Mouse (Mus musculus) megakaryocyte, adult 5-6 weeks (primary cell): ENCODE data around the gene Eif5. TPM values are rescaled to one million over a fixed set of nuclear protein-coding genes. Genes with fewer than 3 reads are reported as not detected.
"Not testable (repeated sequence)": the region's sequence is repeated elsewhere in the genome, so short reads cannot be mapped to it uniquely, and the experiment has no call there.

Source experiments
- ATAC-seq: 2 replicates; pipeline ENCODE4 v1.8.0; 2016; ENCODE audit warnings: mild to moderate bottlenecking, inconsistent platforms; ENCODE audit not compliant: poor library complexity, severe bottlenecking
- total RNA-seq, 2 experiments: library from RNA; stranded (forward) in 1 of 2; stranded (reverse) in 1 of 2; fragments of 153-499, 151-499 nt in 1 of 2; fragments of 221-1000, 200-1000 nt in 1 of 2; gene quantifications; 2 replicates each; pipeline versions ENCODE4 v1.2.3 to v1.2.4; 2015 to 2017

Gene Eif5
- total RNA-seq, 2 experiments from 2014 or later = 203 to 299 TPM

DNA sequence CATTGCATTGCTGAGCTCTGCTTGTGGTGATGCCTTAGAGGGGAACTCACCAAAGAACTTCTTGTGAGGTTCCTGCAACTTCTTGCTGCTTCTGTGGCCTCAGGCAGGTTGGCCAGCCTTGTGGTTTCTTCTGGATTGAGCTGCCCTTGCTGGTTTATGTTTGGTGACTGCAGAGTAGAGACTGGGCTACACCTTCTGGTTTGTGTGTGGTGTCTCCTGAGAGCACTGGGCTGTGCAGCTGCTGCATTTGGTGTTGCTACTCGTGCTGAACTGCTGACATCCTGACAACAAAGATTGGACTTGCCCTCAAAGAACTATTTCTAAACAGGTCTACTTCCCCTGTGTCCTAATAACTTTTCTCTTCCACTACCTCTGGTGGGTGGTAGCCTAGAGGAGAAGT lies 13.3 kb upstream of the Eif5 start:
- ATAC-seq = peak; percentile 50

- ATAC-seq = peak; percentile 90
These were observed 12.9 kb upstream of the Eif5 start for GRCm38 (mm10) chr12:111524883-111525282.

GRCm38 (mm10) chr12:111527643-111528281 lies 10.1 kb upstream of the Eif5 start:
- no peak for ATAC-seq

GRCm38 (mm10) chr12:111529192-111529591 lies 8.6 kb upstream of the Eif5 start:
- no peak for ATAC-seq

GRCm38 (mm10) chr12:111533096-111533794 lies 4.6 kb upstream of the Eif5 start:
- ATAC-seq = no peak

DNA sequence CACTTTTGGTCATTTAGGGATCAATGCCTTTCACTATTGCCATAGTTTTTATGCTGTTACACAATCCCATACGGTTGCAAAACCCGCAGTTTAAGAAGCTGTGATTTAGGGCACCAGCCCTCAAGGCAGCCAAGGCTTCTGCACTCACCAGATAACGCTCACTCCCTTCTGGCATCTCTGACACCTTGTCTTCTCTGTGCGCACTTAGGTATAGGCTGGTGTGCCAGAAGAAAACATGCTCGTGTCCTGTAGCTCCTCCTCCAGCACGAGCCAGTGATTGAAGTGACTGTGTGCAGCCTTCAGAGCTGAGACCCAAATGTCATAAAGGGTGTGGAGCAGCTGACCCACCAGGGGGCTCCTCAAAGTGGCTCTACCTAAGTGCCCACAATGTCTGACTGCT lies 2.5 kb upstream of the Eif5 start:
- peak; percentile 3; the same call in 1 of the 2 replicates for ATAC-seq

DNA sequence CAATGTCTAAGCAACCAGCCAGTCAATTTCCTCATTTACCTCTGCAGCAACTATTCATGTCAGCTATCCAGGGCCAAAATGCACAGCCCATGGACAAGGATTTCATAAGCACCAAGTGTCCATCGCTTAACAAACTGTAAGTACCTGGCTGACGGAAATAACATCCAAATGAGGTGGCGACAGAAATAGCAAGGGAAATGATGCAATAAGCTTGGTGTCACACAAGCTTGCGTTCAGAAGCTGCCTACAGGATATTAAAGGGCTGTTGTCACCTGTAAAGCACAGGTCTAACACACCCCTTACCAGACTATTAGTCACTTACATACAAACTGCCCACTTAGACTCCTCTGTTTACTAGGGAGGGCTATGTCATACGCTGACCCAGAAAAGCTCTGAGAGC lies 2.1 kb upstream of the Eif5 start:
- ATAC-seq = peak; percentile 26

DNA sequence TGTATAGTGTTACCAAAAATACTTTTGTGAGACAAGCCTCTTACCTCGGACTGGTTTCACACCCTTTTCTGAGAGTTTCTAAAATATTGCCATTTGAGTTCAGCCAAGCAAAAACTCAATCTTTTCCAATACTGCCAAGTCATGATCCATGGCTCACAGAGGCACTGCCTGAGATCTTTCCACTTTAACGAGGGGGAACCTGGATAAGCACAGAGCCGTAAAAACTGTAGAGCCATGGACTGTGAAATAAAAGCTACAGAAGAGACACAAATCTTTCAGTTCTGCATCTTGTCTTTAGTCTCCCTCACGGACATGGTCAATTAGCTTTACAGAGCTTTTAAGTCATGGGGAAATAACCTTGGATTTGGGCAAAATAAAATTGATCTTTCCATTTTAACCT lies 1.1 kb upstream of the Eif5 start:
- ATAC-seq = no peak

DNA sequence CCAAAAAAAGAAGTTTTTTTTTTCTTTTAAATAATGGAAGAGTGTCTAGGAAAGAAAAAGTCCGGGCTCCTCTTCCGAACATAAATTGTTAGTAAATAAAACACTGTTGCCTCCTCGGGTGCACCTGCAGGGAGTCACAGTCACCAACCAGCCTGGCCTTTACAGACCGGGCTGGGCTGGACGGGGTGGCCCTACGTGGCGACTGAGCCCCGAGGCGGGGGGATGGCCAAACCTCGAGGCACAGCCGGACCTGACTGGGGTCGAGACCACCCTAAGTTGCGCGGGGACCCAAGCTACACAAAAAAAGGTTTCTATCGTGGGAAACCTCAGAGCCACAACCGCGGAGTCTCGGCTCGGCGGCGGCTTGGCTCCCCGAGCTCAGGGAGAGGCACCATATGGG lies 475 bp upstream of the Eif5 start:
- no peak for ATAC-seq

DNA sequence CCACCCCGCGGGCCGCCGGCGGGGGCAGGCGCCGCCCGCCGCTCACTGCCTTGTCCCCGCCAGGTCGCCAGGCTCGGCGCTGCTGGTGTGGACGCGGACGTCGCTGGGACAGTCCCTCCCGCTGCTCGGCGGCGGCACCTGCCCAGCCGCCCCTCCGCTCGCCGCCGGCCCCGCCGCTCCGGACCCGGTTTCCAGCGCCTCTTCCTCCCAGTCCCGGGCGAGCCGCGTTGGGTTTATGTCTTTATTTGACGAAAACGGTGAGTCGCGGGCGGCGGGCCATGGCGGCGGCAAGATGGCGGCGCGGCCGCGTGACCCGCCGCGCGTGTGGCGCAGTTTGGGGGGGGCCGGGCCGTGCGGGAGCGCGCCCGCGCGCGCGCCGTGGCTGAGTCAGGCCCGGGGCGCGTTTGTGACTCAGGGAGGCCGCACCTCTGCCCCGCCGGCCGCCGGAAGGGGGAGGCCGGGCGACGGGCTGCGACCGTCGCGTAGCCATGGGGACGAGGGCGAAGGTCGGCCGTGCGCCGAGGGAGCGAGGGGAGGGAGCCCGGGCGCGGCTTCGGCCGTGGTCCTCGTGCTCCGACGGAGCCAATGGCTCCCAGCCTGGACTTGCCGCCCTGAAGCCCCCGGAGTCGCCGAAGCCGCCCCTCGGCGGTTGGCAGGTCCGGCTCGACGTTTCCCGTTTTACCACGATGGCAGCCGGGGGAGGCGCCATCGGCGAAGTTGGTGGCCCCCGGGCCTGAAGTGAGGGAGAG lies 650 bp downstream of the Eif5 start:
- peak; percentile 37 for ATAC-seq

GRCm38 (mm10) chr12:111539041-111539345 lies 1.2 kb downstream of the Eif5 start:
- 0 out of 2 replicates have a peak, but pooled peaks have one; percentile 2 for ATAC-seq

DNA sequence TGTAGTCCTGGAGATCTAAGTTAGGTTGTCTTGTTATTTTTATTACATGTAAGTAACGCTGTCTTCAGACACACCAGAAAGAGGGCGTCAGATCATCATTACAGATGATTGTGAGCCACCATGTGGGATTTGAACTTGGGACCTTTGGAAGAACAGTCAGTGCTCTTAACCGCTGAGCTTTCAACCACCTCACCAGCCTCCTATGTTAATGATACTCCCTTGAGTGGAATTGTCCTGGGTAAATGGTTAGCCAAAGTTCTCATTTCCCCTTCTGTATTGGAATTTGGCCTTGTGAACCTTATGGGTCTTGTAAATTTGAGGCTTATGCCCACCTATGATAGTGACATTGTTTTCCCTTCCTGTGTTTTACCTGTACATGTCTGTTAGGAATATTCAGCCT lies 9.3 kb downstream of the Eif5 start:
- ATAC-seq = no peak

- no peak for ATAC-seq
These were observed 10.9 kb downstream of the Eif5 start for GRCm38 (mm10) chr12:111548555-111549289.

DNA sequence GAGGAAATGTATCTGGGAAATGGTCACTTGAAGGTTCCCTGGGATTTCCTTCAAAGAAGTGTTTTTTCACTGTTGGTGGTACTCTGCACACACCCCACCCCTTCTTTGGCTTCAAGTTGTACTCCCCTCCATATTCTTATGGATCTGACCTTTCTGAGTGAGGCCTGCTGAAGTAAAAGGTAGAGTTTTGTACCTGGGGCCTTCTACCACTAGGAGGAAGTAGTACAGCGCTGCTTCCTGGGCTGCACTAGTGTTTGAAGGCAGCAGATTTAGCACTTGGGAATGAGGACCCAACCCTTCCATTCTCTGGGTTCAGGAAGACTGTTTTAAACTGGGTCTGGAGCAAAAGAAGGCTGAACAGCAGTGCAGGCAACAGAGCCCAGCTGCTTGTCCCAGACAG lies 12.9 kb downstream of the Eif5 start:
- no peak for ATAC-seq

GRCm38 (mm10) chr12:111552342-111552741 lies 14.5 kb downstream of the Eif5 start:
- no peak for ATAC-seq

DNA sequence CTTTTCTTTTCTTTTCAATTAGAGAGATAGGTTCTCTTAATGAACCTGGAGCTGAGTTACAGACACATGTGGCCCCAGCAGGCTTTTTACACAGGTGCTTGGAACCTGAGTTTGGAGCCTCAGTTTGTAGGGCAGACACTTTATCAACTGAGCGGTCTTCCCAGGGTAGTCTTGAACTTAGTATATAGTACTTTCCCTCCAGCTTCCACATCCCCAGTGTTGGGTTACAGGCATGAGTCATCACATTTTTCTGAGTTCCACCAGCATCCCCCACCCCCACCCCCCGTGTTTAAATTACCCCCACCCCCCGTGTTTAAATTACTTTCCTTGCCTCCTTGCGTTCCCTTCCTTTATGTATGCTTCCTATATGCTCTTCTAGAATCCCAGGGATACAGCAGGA lies 17.5 kb downstream of the Eif5 start:
- no peak for ATAC-seq

- not testable (repeated sequence) for ATAC-seq
These were observed 18.1 kb downstream of the Eif5 start for GRCm38 (mm10) chr12:111555893-111556292.

DNA sequence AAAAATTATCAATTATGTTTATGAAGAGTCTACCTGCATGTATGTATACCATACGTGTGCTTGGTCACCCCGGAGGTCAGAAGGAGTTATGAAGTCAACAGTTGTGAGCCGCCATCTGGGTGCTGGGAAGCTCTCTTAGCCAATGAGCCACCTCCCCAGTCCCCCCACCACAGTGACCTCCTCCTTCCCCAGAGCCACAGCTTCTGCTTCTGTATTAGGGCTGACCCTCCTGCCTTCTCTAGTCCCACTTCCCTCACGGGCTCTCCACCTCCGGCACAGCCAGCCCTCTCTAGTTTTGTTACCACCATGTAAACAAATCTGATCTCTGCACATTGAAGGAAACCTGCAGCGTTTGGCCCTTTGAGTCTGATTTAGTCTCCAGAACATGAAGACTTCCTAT lies 19.7 kb downstream of the Eif5 start:
- peak; percentile 79 for ATAC-seq

- ATAC-seq = no peak
These were observed 20.8 kb downstream of the Eif5 start for GRCm38 (mm10) chr12:111558655-111559054.

GRCm38 (mm10) chr12:111559647-111560258 lies 21.9 kb downstream of the Eif5 start:
- peak; percentile 86 for ATAC-seq

DNA sequence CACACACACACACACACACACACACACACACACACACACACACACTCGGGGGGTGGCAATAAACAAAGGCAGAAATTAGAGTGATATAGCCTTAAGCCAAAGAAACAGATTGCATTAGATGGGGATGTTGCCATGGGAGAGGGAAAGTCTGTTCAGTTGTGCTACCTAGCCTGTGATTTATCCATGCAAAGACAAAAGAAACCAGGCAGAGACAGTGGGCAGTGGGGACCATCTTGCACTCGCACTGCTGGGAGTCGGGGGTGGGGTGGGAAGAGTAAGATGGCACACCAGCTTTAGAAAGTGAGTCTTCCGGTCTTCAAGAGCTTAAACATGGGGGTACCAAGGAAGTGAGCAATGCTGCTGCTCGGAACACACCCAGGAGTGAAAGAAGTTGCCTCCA lies 22.5 kb downstream of the Eif5 start:
- ATAC-seq = no peak
